Comparison of ENCODE assay signal across 29 mouse cellular contexts in genomic region chr4:138313795-138314194, GRCm38 (mm10). TPM values are rescaled to one million over a fixed set of nuclear protein-coding genes. Genes with fewer than 3 reads are reported as not detected.
DNase-seq lines count a peak whose midpoint lies in the region; ATAC-seq and TF ChIP-seq lines count a peak whose summit lies in the region.
"Had no signal": no experiment of that assay in that cellular context is flagged by ENCODE, and none has a peak within 500 bp of the region (broad histone marks: within the 10 kb centered on the region; RNA-seq: fewer than 3 reads in every experiment).

No protein-coding gene starts in this region.

- peaks cover under 1% of the 10 kb centered on the region; the same call in 1 of the 2 replicates for H3K79me2 ChIP-seq in MEL (ENCODE audit: control insufficient read depth, insufficient read depth, low read length, poor library complexity)

- TF ChIP-seq CTCF in left cerebral cortex, adult 2 months (IDR thresholded peaks at IDR 0.05) = no peak
- no peak for TF ChIP-seq CTCF in MEL (IDR thresholded peaks at IDR 0.05 in 2 of 3, conservative IDR thresholded peaks at IDR 0.05 in 1 of 3; ENCODE audit: control insufficient read depth in 1 of 3, insufficient read depth in 1 of 3, low read depth in 2 of 3, low read length in 3 of 3, poor library complexity in 1 of 3, severe bottlenecking in 1 of 3)
- no peak for TF ChIP-seq CTCF in intestine, postnatal 0 days (IDR thresholded peaks at IDR 0.05; ENCODE audit: low read depth)

- TF ChIP-seq EP300 in MEL (IDR thresholded peaks at IDR 0.05; ENCODE audit: low read depth in 1 of 2, low read length in 2 of 2) = no peak

- WGBS in intestine, postnatal 0 days = 87% methylated on average over 4 of the region's 4 CpGs

- no peak overlapping the region for H3K4me2 ChIP-seq in intestine, postnatal 0 days (replicated peaks; ENCODE audit: low read depth)
- H3K4me2 ChIP-seq: embryonic facial prominence, embryonic 13.5 days; forebrain, embryonic 12.5 days; forebrain, embryonic 15.5 days; heart, embryonic 13.5 days; hindbrain, embryonic 13.5 days; intestine, embryonic 15.5 days had no signal

- no peak for ATAC-seq in intestine, postnatal 0 days
- ATAC-seq: forebrain, embryonic 15.5 days; hindbrain, embryonic 16.5 days; intestine, embryonic 15.5 days; Patski had no signal

- H3K4me1 ChIP-seq in MEL (ENCODE audit: control insufficient read depth in 1 of 2, insufficient read depth in 2 of 2, low read length in 2 of 2) = no peaks in the 10 kb centered on the region
- no peaks in the 10 kb centered on the region for H3K4me1 ChIP-seq in intestine, postnatal 0 days (replicated peaks; ENCODE audit: control insufficient read depth, insufficient read depth, low read length)
- H3K4me1 ChIP-seq: embryonic facial prominence, embryonic 13.5 days; forebrain, embryonic 15.5 days; heart, embryonic 13.5 days; intestine, embryonic 15.5 days had no signal

- H3K9ac ChIP-seq in MEL (ENCODE audit: control insufficient read depth, low read depth, low read length, poor library complexity, severe bottlenecking) = no peak overlapping the region
- H3K9ac ChIP-seq in intestine, postnatal 0 days (ENCODE audit: low read depth, low read length) = no peak overlapping the region
- H3K9ac ChIP-seq: embryonic facial prominence, embryonic 13.5 days; forebrain, embryonic 12.5 days; forebrain, embryonic 15.5 days; heart, embryonic 13.5 days; hindbrain, embryonic 13.5 days; intestine, embryonic 15.5 days had no signal

- H3K36me3 ChIP-seq in MEL (ENCODE audit: control insufficient read depth in 1 of 2, insufficient read depth in 2 of 2, low read length in 2 of 2) = peaks cover 0 to 4% of the 10 kb centered on the region in 2 experiments; a peak in 2 of 4 replicates
- H3K36me3 ChIP-seq in intestine, postnatal 0 days (ENCODE audit: control insufficient read depth, insufficient read depth) = peaks cover 81% of the 10 kb centered on the region

- TF ChIP-seq RAD21 in MEL (IDR thresholded peaks at IDR 0.05; ENCODE audit: low read depth, low read length) = no peak

- no peak overlapping the region for H3K4me3 ChIP-seq in left cerebral cortex, adult 2 months
- H3K4me3 ChIP-seq in MEL (ENCODE audit: control insufficient read depth in 1 of 2, insufficient read depth in 1 of 2, low read depth in 2 of 2, low read length in 2 of 2) = no peak overlapping the region
- no peak overlapping the region for H3K4me3 ChIP-seq in intestine, postnatal 0 days (ENCODE audit: low read depth, low read length)
- H3K4me3 ChIP-seq: embryonic facial prominence, embryonic 10.5 days; embryonic facial prominence, embryonic 13.5 days; erythroblast, embryonic 14.5 days; forebrain, embryonic 12.5 days; forebrain, embryonic 15.5 days; gastrocnemius, adult 2 months; heart, embryonic 13.5 days; hindbrain, embryonic 10.5 days; hindbrain, embryonic 13.5 days; intestine, embryonic 15.5 days had no signal

- TF ChIP-seq POLR2A in MEL (IDR thresholded peaks at IDR 0.05; ENCODE audit: control insufficient read depth in 1 of 2, insufficient read depth in 1 of 2, low read depth in 1 of 2, low read length in 2 of 2, poor library complexity in 1 of 2) = no peak

- no peaks in the 10 kb centered on the region for H3K9me3 ChIP-seq in MEL (replicated peaks; ENCODE audit: insufficient read depth, low read length)
- no peaks in the 10 kb centered on the region for H3K9me3 ChIP-seq in intestine, postnatal 0 days (ENCODE audit: control insufficient read depth)
- H3K9me3 ChIP-seq: embryonic facial prominence, embryonic 13.5 days; forebrain, embryonic 12.5 days; forebrain, embryonic 15.5 days; heart, embryonic 13.5 days; hindbrain, embryonic 13.5 days; intestine, embryonic 15.5 days had no signal

- no peaks in the 10 kb centered on the region for H3K27me3 ChIP-seq in MEL (ENCODE audit: control insufficient read depth in 1 of 2, insufficient read depth in 2 of 2, low read length in 2 of 2)
- H3K27me3 ChIP-seq in intestine, postnatal 0 days (replicated peaks; ENCODE audit: control insufficient read depth, insufficient read depth, low read length) = no peaks in the 10 kb centered on the region
- H3K27me3 ChIP-seq: embryonic facial prominence, embryonic 13.5 days; forebrain, embryonic 12.5 days; forebrain, embryonic 15.5 days; heart, embryonic 13.5 days; hindbrain, embryonic 13.5 days; intestine, embryonic 15.5 days; Patski had no signal

- DNase-seq in cerebellum, adult 9-10 months = peak; percentile 14
- DNase-seq in cerebellum, adult 18-20 months = no peak
- peak; percentile 88 for DNase-seq in heart, adult 11 months
- DNase-seq in heart, postnatal 14 days = no peak
- DNase-seq in left cerebral cortex, adult 2 months (ENCODE audit: extremely low spot score in 1 of 2, low spot score in 2 of 2) = no peak
- DNase-seq in left cerebral cortex, postnatal 4 days = no peak
- no peak for DNase-seq in MEL (ENCODE audit: low read depth, low spot score)
- DNase-seq: adrenal gland, postnatal 10 days; adrenal gland, postnatal 36 days; cerebellum, adult 11 months; cerebellum, adult 9-11 months; cerebellum, postnatal 36 days; embryo, embryonic 11 days; gastrocnemius, postnatal 14 days; heart, adult 18-20 months; heart, postnatal 36 days had no signal

- intact Hi-C loops in heart, postnatal 14 days (cut with DNase I) = no loop called here
- intact Hi-C loops in left cerebral cortex, adult 2 months (cut with DNase I) = no loop called here
- intact Hi-C loops in left cerebral cortex, postnatal 4 days (cut with DNase I) = loop anchor here (10.0 kb wide), 1 partner anchor 349 kb away; no protein-coding TSS in a partner anchor

- H3K27ac ChIP-seq in left cerebral cortex, adult 2 months = peak overlapping the region; percentile 40
- no peak overlapping the region for H3K27ac ChIP-seq in MEL (ENCODE audit: control insufficient read depth, low read depth, low read length)
- H3K27ac ChIP-seq in intestine, postnatal 0 days (ENCODE audit: low read depth, low read length) = no peak overlapping the region
- H3K27ac ChIP-seq: embryonic facial prominence, embryonic 10.5 days; embryonic facial prominence, embryonic 13.5 days; forebrain, embryonic 15.5 days; gastrocnemius, adult 2 months; heart, embryonic 13.5 days; hindbrain, embryonic 10.5 days; hindbrain, embryonic 13.5 days; intestine, embryonic 15.5 days had no signal

TF ChIP-seq in MEL, 35 proteins besides CTCF, POLR2A, EP300 and RAD21:
- TF ChIP-seq CHD1 (IDR thresholded peaks at IDR 0.05; ENCODE audit: low read depth, low read length) = no peak
- TF ChIP-seq POLR2AphosphoS2 (IDR thresholded peaks at IDR 0.05; ENCODE audit: low read length) = 0 out of 2 replicates have a peak, but pooled peaks have one; percentile 13

RNA-seq across cellular contexts. Expression of gene Ddost, which starts 9.3 kb away (rescaled TPM):
- total RNA-seq in heart, postnatal 14 days (2021) = 10 to 100 TPM; 65.7 to 69.2 TPM
- 10 to 100 TPM; 82.4 to 88.9 TPM for total RNA-seq in left cerebral cortex, adult 2 months (2021)
- 100 to 1,000 TPM; 108 to 115 TPM for total RNA-seq in left cerebral cortex, postnatal 4 days (2021)
- total RNA-seq in MEL (2012; rRNA removed) = 251 and 283 TPM in 2 replicates
- 100 to 1,000 TPM in 1 of 2 experiments, 10 to 100 TPM in 1; 68.9 to 402 TPM for polyA plus RNA-seq in MEL (2012; ENCODE audit: insufficient read depth in 1 of 2, insufficient read length in 2 of 2, low read depth in 1 of 2, low replicate concordance in 2 of 2, missing spikeins in 1 of 2)
- 177 and 178 TPM in 2 replicates for polyA plus RNA-seq in intestine, postnatal 0 days (2015; fragmentation: Nextera tagmentation; extraction: Ambion mirVana)

RNA-seq across cellular contexts. Expression of gene Pink1, which starts 12.3 kb away (rescaled TPM):
- 100 to 1,000 TPM; 367 to 392 TPM for total RNA-seq in heart, postnatal 14 days (2021)
- 100 to 1,000 TPM; 302 to 313 TPM for total RNA-seq in left cerebral cortex, adult 2 months (2021)
- 100 to 1,000 TPM; 120 to 126 TPM for total RNA-seq in left cerebral cortex, postnatal 4 days (2021)
- total RNA-seq in MEL (2012; rRNA removed) = 14.0 and 21.2 TPM in 2 replicates
- 10 to 100 TPM in 1 of 2 experiments, not detected in 1; 22.1 TPM for polyA plus RNA-seq in MEL (2012; ENCODE audit: insufficient read depth in 1 of 2, insufficient read length in 2 of 2, low read depth in 1 of 2, low replicate concordance in 2 of 2, missing spikeins in 1 of 2)
- 65.8 and 71.7 TPM in 2 replicates for polyA plus RNA-seq in intestine, postnatal 0 days (2015; fragmentation: Nextera tagmentation; extraction: Ambion mirVana)

RNA-seq across cellular contexts. Expression of gene Cda, which starts 54.0 kb away (rescaled TPM):
- 1 to 10 TPM; 2.1 to 2.2 TPM for total RNA-seq in heart, postnatal 14 days (2021)
- 1 to 10 TPM; 3.8 to 4.0 TPM for total RNA-seq in left cerebral cortex, adult 2 months (2021)
- total RNA-seq in left cerebral cortex, postnatal 4 days (2021) = under 1 TPM; 0.76 to 0.87 TPM
- 10.7 and 12.4 TPM in 2 replicates for total RNA-seq in MEL (2012; rRNA removed)
- polyA plus RNA-seq in MEL (2012; ENCODE audit: insufficient read depth in 1 of 2, insufficient read length in 2 of 2, low read depth in 1 of 2, low replicate concordance in 2 of 2, missing spikeins in 1 of 2) = 10 to 100 TPM in 1 of 2 experiments, not detected in 1; 26.1 TPM
- polyA plus RNA-seq in intestine, postnatal 0 days (2015; fragmentation: Nextera tagmentation; extraction: Ambion mirVana) = 37.5 and 41.7 TPM in 2 replicates

Comparison
In these comparisons a context has a peak if more than half of its experiments do, and no peak if none do; other contexts are left out.
1. DNase-seq: peak in cerebellum, adult 9-10 months (single experiment) and heart, adult 11 months (single experiment); none in cerebellum, adult 18-20 months (0 of 2), heart, postnatal 14 days (0 of 2), left cerebral cortex, adult 2 months (0 of 2), left cerebral cortex, postnatal 4 days (single experiment) and MEL (single experiment).